Mouse (Mus musculus): ENCODE measurements at regions not wholly inside any gene's neighbourhood (a gene's known extent, or its start where the extent isn't known, plus 50 kb on each side); places are given as distances from the start of the nearest gene placed in this dataset.

GRCm38 (mm10) chr13:84565644-84566532, 343.8 kb downstream of the Tmem161b start:
- no peak for ATAC-seq (ENCODE audit: poor library complexity, severe bottlenecking)

DNA sequence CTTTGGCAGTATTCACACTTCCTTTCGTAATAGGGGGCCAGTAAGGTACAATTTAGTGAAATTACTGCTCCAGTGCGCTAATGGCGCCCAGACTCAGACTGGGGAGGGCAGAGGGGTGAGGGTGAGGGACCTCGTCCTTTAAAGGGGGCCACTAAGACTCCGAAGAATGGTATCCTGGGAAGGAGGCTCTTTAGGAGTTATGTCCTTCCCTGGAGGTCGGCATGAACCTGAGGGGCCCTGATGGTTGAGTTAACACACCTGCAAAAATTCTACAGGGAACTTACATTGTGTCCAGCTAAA, 344.4 kb downstream of the Tmem161b start:
- no peak for ATAC-seq (ENCODE audit: poor library complexity, severe bottlenecking)

DNA sequence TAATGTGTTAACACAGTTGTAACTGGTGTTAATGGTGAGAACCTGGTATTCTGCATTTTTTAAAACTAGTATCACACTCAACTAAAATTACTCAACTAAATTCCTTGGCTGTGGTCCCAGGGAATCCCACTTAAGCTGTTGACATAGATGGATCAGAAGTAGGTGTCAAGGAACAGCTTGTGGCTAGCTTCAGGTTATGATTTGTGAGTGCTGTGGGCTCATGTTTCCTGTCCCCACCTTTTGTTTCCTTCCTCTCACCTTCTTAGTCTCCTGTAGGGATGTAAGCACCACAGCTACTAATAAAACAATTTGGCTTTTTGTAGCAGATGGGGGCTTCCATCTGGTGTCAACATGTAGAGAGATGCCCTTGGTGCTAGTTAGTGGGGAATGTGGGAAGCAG, 347.3 kb downstream of the Tmem161b start:
- no peak for ATAC-seq (ENCODE audit: poor library complexity, severe bottlenecking)

DNA sequence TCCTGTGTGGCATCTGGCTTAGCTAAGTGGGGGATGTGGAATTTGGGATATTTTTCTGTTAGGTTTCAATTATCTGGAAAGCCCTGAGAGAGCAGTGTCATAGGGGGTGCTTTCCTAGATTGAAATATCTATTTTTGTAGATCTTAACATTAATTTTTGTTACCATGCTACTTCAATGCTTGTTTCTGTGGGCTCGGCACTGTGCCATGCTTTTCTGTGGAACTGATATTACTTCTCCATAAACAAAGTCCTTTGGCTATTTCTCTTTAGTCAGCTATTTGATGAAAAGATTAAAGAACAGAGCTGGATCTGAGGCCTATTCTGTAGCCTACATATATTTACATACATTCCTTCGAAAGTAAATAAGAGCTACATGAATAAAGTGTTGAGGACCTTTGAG, 348.1 kb downstream of the Tmem161b start:
- no peak for ATAC-seq (ENCODE audit: poor library complexity, severe bottlenecking)

DNA sequence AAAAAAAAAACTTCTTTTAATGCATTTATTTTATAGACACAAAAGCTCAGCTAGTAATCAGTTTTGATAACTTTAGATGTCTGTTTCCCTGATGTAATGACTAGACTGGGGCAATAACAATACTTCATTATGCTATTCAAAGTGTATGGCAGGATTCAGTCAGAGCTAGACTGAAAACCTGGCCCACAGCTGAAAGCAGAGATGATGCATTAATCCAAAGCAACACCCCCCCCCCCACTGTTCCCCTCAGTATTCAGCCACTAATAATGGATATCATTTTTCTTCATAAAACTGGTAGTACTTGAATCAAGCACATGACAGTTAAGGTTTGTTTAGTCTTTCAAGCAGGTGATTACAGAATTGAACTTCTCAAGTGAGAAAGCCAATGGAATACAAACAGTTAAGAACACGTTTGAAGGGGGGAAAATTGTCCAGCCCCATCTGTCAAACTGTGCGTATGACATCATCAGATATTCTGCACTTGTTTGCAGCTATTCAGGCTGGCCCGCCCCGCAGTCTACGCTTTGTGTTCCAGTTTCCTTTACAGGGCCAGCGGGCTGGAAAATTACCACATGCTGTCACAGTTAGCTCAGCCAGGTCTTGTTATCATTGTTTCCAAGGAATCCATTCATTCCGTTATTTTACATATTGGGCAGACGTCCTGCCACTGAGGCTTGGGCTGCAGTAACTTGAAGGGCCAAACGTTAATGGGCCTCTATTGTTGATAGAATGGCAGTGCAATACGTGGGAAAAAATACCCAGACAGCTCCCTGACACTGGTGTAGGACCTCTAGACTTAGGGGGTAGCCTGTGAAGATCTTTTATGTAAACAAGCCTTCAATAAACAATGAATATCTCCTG, 349.1 kb downstream of the Tmem161b start:
- no peak for ATAC-seq (ENCODE audit: poor library complexity, severe bottlenecking)

GRCm38 (mm10) chr13:84571845-84572193, 349.7 kb downstream of the Tmem161b start:
- no peak for ATAC-seq (ENCODE audit: poor library complexity, severe bottlenecking)

DNA sequence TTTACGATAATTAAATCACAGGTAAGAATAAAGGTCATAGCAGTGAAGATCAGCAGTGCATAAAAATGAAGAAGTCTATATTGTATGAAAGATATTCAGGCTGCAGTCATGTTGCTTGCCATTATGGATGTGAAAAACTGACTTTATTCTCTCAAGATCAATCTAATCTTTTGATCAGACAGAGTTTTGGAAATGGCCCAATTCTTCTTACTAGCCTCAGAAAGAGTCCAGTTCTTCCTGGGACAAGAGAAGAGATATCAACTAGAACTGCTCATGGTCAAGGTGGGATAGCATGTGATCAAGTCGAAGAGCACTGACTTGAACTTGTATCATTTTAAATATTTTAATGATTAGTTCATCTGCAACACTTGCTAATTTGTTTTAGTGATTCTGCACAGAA, 350.1 kb downstream of the Tmem161b start:
- ATAC-seq (ENCODE audit: poor library complexity, severe bottlenecking): no peak

GRCm38 (mm10) chr13:84596585-84597142, 374.6 kb downstream of the Tmem161b start:
- ATAC-seq (ENCODE audit: poor library complexity, severe bottlenecking): no peak

DNA sequence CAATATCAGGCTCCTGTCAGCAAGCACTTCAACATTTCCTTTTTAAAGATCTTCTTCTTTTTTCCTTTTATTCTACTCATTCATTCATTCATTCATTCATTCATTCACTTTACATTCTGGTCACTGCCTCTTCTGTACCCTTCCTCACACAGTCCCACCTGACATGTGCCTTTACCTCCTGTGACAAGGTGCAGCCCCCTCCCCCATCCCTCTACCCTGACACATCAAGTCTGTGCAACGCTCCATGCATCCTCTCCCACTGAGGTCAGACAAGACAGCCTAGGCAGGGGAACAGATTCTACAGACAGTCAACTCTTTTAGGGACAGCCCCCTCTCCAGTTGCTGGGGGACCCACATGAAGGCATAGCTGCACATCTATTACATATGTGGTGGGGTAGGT, 380.5 kb downstream of the Tmem161b start:
- ATAC-seq (ENCODE audit: poor library complexity, severe bottlenecking): no peak

- no peak for ATAC-seq (ENCODE audit: poor library complexity, severe bottlenecking)
Observed at GRCm38 (mm10) chr13:84612497-84612896, 390.4 kb downstream of the Tmem161b start.

- ATAC-seq (ENCODE audit: poor library complexity, severe bottlenecking): no peak
Observed at GRCm38 (mm10) chr13:84613004-84613403, 390.9 kb downstream of the Tmem161b start.

- ATAC-seq (ENCODE audit: poor library complexity, severe bottlenecking): no peak
Observed at GRCm38 (mm10) chr13:84624691-84625090, 402.6 kb downstream of the Tmem161b start.

- no peak for ATAC-seq (ENCODE audit: poor library complexity, severe bottlenecking)
Observed at GRCm38 (mm10) chr13:84625527-84625926, 403.4 kb downstream of the Tmem161b start.

DNA sequence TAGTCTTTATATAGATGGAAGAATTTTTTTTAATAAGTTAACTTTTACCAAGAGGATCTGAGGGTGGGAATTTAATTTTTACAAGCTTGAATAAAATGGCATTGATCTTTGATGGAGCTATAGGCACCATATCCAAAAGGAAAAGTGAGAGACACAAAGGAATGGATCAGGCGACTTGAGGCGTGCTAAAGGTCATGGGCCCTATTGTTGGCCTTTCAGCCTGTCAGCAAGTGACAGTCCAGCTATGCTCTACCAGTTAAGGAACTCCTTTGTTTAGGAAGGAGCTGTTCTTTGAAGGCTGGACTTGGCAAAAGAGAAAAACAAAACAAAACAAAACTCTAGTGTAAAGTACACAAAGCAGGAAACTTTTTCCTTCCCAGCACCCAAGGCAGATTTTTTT, 403.8 kb downstream of the Tmem161b start:
- no peak for ATAC-seq (ENCODE audit: poor library complexity, severe bottlenecking)

DNA sequence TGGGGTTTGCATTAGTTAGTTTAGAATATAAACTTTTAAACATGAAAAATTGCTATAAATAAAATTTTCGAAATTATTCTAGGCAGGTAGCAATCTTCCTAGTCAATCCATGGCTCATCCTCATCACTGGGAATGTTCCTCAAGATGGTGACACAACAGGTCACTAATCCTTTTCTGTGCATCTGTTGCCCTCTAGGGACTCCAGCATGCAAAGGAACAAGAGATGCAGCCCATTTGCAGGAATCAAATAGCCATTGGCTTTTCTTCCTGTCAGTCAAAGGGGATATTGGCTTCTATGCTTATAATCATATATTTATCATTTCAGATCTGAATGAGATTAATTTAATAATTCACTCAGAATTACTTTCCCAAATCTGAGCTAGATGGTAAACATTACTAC, 404.3 kb downstream of the Tmem161b start:
- ATAC-seq (ENCODE audit: poor library complexity, severe bottlenecking): no peak

DNA sequence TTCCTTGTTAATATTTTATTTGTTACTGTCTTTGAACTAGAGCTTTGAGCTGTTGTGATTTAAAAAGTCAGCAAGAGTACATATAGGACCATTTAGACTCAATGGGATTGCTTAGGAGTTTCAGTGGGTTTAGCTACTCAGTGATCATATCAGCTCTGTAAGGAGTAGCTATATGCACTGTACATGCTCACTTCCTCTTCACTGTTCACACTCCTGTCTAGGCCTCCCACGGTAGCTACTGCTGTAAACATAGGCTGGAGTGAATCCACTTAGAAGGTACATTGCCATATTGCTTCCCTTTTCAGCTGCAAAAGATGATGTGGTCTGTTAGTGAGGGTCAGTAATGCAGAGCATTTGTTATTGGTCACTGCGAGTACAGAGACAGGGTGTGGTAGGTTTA, 408.6 kb downstream of the Tmem161b start:
- no peak for ATAC-seq (ENCODE audit: poor library complexity, severe bottlenecking)

- no peak for ATAC-seq (ENCODE audit: poor library complexity, severe bottlenecking)
Observed at GRCm38 (mm10) chr13:84632493-84632892, 410.4 kb downstream of the Tmem161b start.

GRCm38 (mm10) chr13:84636831-84637230, 414.7 kb downstream of the Tmem161b start:
- ATAC-seq (ENCODE audit: poor library complexity, severe bottlenecking): no peak

DNA sequence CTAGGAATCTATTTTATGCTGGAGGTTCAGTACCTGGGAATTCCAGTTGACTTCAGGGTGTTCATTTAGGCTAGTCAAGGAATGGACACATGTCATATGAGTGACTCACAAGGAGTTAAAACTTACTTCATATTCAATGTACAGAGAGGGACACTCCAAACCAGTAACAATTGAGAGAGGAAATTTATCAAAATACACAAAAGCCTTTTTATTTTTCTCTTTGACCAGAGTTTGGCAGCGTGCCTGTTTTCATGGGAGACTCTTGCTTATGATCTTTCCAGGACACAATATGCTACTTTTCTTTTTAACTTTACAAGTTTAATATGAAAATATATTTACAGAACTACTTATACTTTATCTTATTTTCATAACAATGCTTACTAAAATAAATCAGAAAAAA, 415.5 kb downstream of the Tmem161b start:
- ATAC-seq (ENCODE audit: poor library complexity, severe bottlenecking): no peak

DNA sequence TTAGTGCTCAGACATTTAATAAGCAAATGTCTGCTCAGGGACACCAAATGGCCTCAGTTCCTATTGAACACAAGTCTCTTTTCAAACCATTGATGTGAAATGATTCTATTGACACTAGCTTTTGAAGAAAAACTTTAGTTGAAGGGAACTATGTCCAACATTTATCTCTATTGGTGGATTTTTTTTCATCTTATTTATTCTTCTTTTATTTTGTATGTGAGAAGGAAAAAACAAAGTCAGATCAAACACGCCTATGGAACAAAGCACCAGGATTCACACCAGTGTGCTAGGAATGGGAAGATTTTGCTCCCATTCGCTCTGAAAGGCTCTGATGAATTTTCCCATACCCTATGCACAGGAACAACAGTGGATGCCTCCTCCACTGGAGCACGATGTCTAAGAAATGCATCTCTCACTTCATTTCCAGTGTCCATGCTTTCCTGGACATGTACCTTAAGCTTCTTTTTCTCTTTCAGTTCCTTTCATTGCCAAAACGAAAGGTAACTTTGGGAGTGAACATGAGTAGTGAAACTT, 416.4 kb downstream of the Tmem161b start:
- no peak for ATAC-seq (ENCODE audit: poor library complexity, severe bottlenecking)

Measured in megakaryocyte, adult 5-6 weeks (primary cell).